In the genomic region with DNA sequence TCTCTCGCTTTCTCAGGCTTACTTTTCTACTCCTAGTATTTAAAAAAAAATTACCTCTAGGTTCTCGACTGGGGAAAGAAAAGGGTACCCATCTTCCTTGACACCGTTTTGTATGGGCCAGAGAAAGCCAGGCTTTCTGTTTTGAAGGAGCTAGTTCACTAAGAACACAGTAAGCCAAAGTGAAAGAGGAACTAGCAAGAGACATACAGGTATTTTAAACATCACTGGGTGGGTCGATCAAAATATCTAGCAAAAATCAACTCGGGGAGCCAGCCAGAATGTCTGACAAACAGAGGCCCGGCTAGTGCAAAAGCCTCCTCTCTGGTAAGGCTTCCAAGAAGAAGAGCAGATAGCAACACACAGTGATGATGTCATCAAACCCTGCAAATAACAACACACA, we compare ENCODE assay signal across 16 mouse cellular contexts.
"Had no signal": no experiment of that assay in that cellular context is flagged by ENCODE, and none has a peak within 500 bp of the region (broad histone marks: within the 10 kb centered on the region; RNA-seq: fewer than 3 reads in every experiment).

No protein-coding gene starts in this region.

- H3K4me1 ChIP-seq: midbrain, embryonic 10.5 days; stomach, embryonic 15.5 days had no signal

- H3K9me3 ChIP-seq: midbrain, embryonic 10.5 days; midbrain, embryonic 13.5 days; midbrain, embryonic 15.5 days; stomach, embryonic 15.5 days had no signal

- DNase-seq: lung, adult 18-20 months; lung, embryonic 14.5 days; lung, postnatal 4 days; right cerebral cortex, adult 18-20 months; right cerebral cortex, postnatal 25 days; right cerebral cortex, postnatal 4 days; spleen, adult 18-20 months; thymus, adult 2 months; thymus, postnatal 25 days; thymus, postnatal 4 days had no signal

- H3K36me3 ChIP-seq: midbrain, embryonic 10.5 days; midbrain, embryonic 13.5 days; midbrain, embryonic 15.5 days; stomach, embryonic 15.5 days had no signal

- H3K4me2 ChIP-seq: lung, embryonic 14.5 days; midbrain, embryonic 13.5 days; midbrain, embryonic 15.5 days; stomach, embryonic 15.5 days had no signal

- ATAC-seq: midbrain, embryonic 13.5 days; midbrain, embryonic 15.5 days had no signal

- H3K9ac ChIP-seq: liver, embryonic 14.5 days; lung, embryonic 14.5 days; midbrain, embryonic 13.5 days; midbrain, embryonic 15.5 days; stomach, embryonic 15.5 days had no signal

- H3K27me3 ChIP-seq: midbrain, embryonic 13.5 days; midbrain, embryonic 15.5 days; stomach, embryonic 15.5 days had no signal

- H3K27ac ChIP-seq: liver, embryonic 14.5 days; midbrain, embryonic 10.5 days; midbrain, embryonic 13.5 days; midbrain, embryonic 15.5 days; stomach, embryonic 15.5 days; stomach, postnatal 0 days had no signal

- H3K4me3 ChIP-seq: midbrain, embryonic 10.5 days; midbrain, embryonic 13.5 days; midbrain, embryonic 15.5 days; stomach, embryonic 15.5 days had no signal
